13 mouse cellular contexts compared by ENCODE assay signal in genomic region chr16:13585234-13585633, GRCm38 (mm10).
A peak's percentile ranks its signal among the peaks of the same experiment; 100 is the strongest.
DNase-seq lines count a peak whose midpoint lies in the region; ATAC-seq and TF ChIP-seq lines count a peak whose summit lies in the region.
"Had no signal": no experiment of that assay in that cellular context is flagged by ENCODE, and none has a peak within 500 bp of the region (broad histone marks: within the 10 kb centered on the region; RNA-seq: fewer than 3 reads in every experiment).

No protein-coding gene starts in this region.

- H3K4me1 ChIP-seq in lung, embryonic 14.5 days (ENCODE audit: insufficient read depth) = peaks cover 11% of the 10 kb centered on the region; the same call in 1 of the 2 replicates
- H3K4me1 ChIP-seq in kidney, embryonic 16.5 days (ENCODE audit: insufficient read depth, low read length) = peaks cover 13% of the 10 kb centered on the region
- H3K4me1 ChIP-seq in stomach, embryonic 16.5 days (ENCODE audit: control insufficient read depth, insufficient read depth, low read length) = peaks cover 28% of the 10 kb centered on the region

- ATAC-seq in frontal cortex, adult (ENCODE audit: low TSS enrichment) = peak; percentile 47; the same call in 1 of the 2 replicates
- ATAC-seq in lung, embryonic 14.5 days (ENCODE audit: insufficient read depth) = peak; percentile 43; the same call in 1 of the 2 replicates
- ATAC-seq in kidney, embryonic 16.5 days (ENCODE audit: low FRiP score, low TSS enrichment) = peak; percentile 80
- ATAC-seq in stomach, embryonic 16.5 days (ENCODE audit: insufficient read depth, low FRiP score) = no peak
- ATAC-seq: Patski had no signal

- TF ChIP-seq CTCF in lung, embryonic 14.5 days (IDR thresholded peaks at IDR 0.05; ENCODE audit: low read depth) = no peak

- H3K9me3 ChIP-seq in lung, embryonic 14.5 days (ENCODE audit: low read depth, low read length) = no peaks in the 10 kb centered on the region
- H3K9me3 ChIP-seq in kidney, embryonic 16.5 days (ENCODE audit: low read length) = no peaks in the 10 kb centered on the region
- H3K9me3 ChIP-seq in stomach, embryonic 16.5 days (replicated peaks; ENCODE audit: control insufficient read depth, low read length) = no peaks in the 10 kb centered on the region
- H3K9me3 ChIP-seq: liver, embryonic 15.5 days had no signal

- 42% methylated on average over 9 of the region's 9 CpGs for WGBS in lung, embryonic 14.5 days
- 48% methylated on average over 9 of the region's 9 CpGs for WGBS in kidney, embryonic 16.5 days
- WGBS in stomach, embryonic 16.5 days = 52% methylated on average over 9 of the region's 9 CpGs

- H3K27me3 ChIP-seq in lung, embryonic 14.5 days (ENCODE audit: insufficient read depth, low read length) = no peaks in the 10 kb centered on the region
- H3K27me3 ChIP-seq in kidney, embryonic 16.5 days (ENCODE audit: insufficient read depth, low read length) = no peaks in the 10 kb centered on the region
- H3K27me3 ChIP-seq in stomach, embryonic 16.5 days (ENCODE audit: control insufficient read depth, insufficient read depth, low read length) = no peaks in the 10 kb centered on the region
- H3K27me3 ChIP-seq: liver, embryonic 15.5 days; Patski had no signal

- DNase-seq in frontal cortex, postnatal 36 days (ENCODE audit: low spot score in 2 of 2) = no peak
- DNase-seq in lung, embryonic 14.5 days = peak; percentile 62
- no peak for DNase-seq in lung, adult 18-20 months
- no peak for DNase-seq in cerebellum, postnatal 36 days
- DNase-seq in embryo, embryonic 11 days = no peak
- DNase-seq: cerebellum, adult 2 months; thymus, postnatal 4 days had no signal

- peak overlapping the region; percentile 30; the same call in 1 of the 2 replicates for H3K27ac ChIP-seq in lung, embryonic 14.5 days (ENCODE audit: low read depth)
- peak overlapping the region; percentile 36; the same call in 1 of the 2 replicates for H3K27ac ChIP-seq in kidney, embryonic 16.5 days (ENCODE audit: low read length)
- 0 out of 2 replicates have a peak overlapping the region, but pooled peaks have one; percentile 16 for H3K27ac ChIP-seq in stomach, embryonic 16.5 days (ENCODE audit: low read length)
- H3K27ac ChIP-seq: liver, embryonic 15.5 days had no signal

- no peak overlapping the region for H3K9ac ChIP-seq in lung, embryonic 14.5 days
- no peak overlapping the region for H3K9ac ChIP-seq in kidney, embryonic 16.5 days (replicated peaks; ENCODE audit: low read length)
- H3K9ac ChIP-seq in stomach, embryonic 16.5 days (ENCODE audit: low read length) = no peak overlapping the region
- H3K9ac ChIP-seq: liver, embryonic 15.5 days had no signal

- no peak overlapping the region for H3K4me2 ChIP-seq in lung, embryonic 14.5 days
- no peak overlapping the region for H3K4me2 ChIP-seq in kidney, embryonic 16.5 days (replicated peaks; ENCODE audit: low read depth, low read length)
- no peak overlapping the region for H3K4me2 ChIP-seq in stomach, embryonic 16.5 days (ENCODE audit: low read depth, low read length)
- H3K4me2 ChIP-seq: heart, embryonic 11.5 days; liver, embryonic 15.5 days had no signal

- H3K4me3 ChIP-seq in lung, embryonic 14.5 days (ENCODE audit: low read depth, low read length) = no peak overlapping the region
- H3K4me3 ChIP-seq in kidney, embryonic 16.5 days (ENCODE audit: low read length) = no peak overlapping the region
- H3K4me3 ChIP-seq in stomach, embryonic 16.5 days (replicated peaks; ENCODE audit: low read length) = no peak overlapping the region
- H3K4me3 ChIP-seq: liver, embryonic 15.5 days had no signal

- 0 out of 2 replicates have a peak, but pooled peaks cover 4% of the 10 kb centered on the region for H3K36me3 ChIP-seq in lung, embryonic 14.5 days (ENCODE audit: insufficient read depth)
- peaks cover 5% of the 10 kb centered on the region; the same call in 1 of the 2 replicates for H3K36me3 ChIP-seq in kidney, embryonic 16.5 days (ENCODE audit: insufficient read depth, low read length)
- H3K36me3 ChIP-seq in stomach, embryonic 16.5 days (ENCODE audit: control insufficient read depth, insufficient read depth, low read length) = no peaks in the 10 kb centered on the region
